Mouse (Mus musculus) cerebellum, postnatal 10 days (tissue): ENCODE measurements around the gene Nsun2.
"Not testable (repeated sequence)": the region's sequence is repeated elsewhere in the genome, so short reads cannot be mapped to it uniquely, and the experiment has no call there.

Experiments used
- DNase-seq, 2 experiments: peaks; one replicate each; pipeline ENCODE4 v3.0.0; 2021; ENCODE audit warnings: mixed read lengths in 2 of 2

The Nsun2 gene

DNA sequence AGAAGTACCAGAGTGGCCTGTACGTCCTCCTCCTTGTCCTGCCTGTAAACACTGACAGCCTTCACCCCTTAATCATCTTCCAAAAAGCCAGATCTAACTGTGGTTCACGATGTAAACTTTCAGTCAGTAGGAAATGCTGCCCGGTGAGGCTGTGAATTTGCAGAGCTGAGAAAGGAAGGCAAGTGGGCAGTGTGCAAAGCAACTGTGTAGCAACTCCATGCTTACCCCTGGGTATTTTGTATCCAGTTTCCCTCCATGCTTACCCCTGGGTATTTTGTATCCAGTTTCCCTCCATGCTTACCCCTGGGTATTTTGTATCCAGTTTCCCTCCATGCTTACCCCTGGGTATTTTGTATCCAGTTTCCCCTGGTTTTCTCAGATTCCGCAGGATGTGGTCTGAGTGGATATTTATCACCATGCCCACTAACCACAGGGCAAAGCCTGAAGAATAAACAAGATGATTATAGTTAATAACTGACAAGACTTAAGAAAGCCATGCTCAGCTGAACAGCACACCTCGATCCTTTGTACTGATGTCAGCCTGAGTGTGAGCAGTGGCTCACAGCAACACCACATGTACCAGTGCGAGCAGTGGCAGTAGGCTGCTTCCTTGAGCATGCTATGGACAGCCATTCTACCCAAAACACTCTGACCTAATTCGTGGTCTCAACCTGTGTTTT lies 61.2 kb downstream of the Nsun2 start:
- no peak for DNase-seq

DNA sequence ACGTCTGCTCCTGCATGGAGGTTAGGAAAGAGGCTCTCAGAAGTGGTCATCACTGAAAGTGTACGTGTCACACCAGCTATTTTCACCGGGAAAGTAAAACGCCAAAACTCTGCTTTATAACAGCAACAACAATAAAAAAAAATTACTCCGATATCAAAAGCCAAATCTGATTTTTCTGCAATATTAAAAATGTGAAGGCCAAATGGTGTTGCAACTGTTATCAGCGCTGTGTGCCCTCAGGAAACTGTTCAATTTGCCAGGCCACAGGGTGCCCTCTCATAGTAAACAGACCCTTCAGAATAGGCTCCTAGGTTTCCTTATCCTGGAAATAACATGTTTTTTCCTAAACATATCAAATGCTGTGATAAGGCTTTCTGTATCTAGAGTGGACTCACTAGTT lies 62.4 kb downstream of the Nsun2 start:
- no peak for DNase-seq

DNA sequence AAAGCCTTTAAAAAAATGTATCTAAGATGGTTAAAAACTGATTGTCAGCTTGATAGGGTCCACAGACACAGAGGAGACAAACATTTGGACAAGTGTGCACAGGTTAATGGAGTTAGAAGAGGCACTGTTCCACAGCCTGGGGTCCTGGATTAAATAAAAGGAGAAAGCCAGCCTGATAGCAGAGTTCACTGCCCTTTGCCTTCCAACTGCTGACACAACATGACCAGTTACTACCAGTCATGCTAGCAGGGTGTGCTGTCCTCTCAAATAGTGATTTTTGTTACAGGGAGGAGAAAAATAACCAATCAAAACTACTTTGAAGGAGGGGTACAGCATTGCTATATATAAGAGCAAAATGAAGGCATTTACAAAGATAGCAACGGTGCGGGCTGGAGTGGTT lies 63.0 kb downstream of the Nsun2 start:
- DNase-seq = no peak

DNA sequence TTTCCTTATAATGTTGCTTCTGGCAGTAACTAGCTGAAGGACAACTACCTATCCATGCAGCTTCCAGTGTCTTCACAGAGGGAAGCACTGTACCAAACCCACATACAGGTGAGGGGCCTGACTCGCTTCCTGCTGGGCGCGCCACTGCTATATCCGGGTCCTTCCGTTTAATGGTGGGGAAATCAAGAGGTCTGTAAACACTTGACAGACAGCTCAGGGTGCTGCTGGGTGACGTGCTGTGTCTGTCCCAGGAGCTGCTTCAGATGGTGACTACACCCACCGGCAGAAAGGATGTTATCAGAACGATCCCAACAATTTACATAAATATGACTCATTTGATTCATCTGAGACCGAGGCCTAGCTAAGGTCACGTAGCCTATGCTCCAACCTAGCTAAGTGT lies 65.3 kb downstream of the Nsun2 start:
- DNase-seq = no peak

- DNase-seq = not testable (repeated sequence)
Observed at GRCm38 (mm10) chr13:69600863-69601262, 67.3 kb downstream of the Nsun2 start.

DNA sequence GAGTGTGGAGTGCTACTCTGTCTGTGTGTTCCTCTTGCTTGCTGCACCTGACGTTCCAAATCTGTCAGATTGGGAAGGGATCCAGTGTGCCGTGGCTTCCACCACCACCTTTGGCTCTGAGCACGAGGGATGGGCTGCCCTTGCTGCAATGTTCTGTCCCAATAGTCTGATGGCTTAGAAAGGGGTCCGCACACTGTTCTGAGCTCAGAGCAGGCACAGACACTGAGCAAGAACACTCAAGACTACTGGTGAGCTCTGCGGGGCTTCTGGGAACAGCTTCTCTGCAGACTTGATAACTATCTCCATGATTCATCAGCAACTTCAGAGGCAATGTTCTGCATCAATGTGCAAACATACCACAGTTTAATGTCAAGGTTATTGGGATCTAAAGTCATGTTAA lies 67.8 kb downstream of the Nsun2 start:
- peak in 1 of 2 experiments; percentile 18 for DNase-seq

GRCm38 (mm10) chr13:69604670-69605069 lies 71.1 kb downstream of the Nsun2 start:
- no peak for DNase-seq

- no peak for DNase-seq
Observed at GRCm38 (mm10) chr13:69608734-69609133, 75.2 kb downstream of the Nsun2 start.

GRCm38 (mm10) chr13:69610751-69611397 lies 77.3 kb downstream of the Nsun2 start:
- peak; percentile 79 to 83 for DNase-seq

DNA sequence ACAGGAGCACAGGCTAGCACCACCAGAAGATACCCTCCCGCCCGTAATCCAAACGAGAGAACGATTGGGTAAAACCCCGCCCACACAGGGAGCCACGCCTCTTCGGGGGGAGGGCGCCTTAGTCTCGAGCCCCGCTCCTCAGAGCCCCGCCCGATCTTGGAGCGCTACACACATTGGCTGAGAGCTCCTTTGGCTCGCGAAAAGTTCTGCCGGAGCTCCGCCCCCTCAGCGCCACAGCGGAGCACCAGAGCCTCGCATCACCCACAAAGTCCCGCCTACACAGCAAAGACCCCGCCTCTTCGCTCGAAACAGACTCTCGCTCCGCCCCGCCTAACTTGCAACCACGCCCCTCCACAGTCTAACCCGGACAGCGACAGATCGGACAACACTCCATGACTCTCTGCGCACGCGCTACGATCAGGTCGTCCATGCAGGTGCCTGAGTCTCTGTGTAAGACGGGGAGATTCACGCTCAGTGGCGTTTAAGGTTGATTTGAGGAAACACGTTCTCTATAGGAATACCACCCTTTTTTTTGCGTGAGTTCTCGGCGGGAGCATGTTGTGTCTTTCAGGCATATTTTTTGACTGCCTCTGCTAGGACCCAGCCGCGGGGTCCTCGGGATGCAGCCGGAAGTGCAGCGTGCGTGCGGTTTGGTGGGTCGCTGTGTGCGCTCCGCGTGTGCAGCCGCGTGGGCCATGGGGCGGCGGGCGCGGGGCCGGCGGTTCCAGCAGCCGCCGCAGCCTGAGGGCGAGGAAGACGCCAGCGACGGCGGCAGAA lies 78.0 kb downstream of the Nsun2 start, which contains the start of gene Srd5a1:
TSS of gene Srd5a1 (minus strand) at position 45 of the 777 bp plus-strand sequence.
- DNase-seq = peak; percentile 99 to 100

- DNase-seq = no peak
Observed at GRCm38 (mm10) chr13:69612175-69612544, 78.6 kb downstream of the Nsun2 start.

DNA sequence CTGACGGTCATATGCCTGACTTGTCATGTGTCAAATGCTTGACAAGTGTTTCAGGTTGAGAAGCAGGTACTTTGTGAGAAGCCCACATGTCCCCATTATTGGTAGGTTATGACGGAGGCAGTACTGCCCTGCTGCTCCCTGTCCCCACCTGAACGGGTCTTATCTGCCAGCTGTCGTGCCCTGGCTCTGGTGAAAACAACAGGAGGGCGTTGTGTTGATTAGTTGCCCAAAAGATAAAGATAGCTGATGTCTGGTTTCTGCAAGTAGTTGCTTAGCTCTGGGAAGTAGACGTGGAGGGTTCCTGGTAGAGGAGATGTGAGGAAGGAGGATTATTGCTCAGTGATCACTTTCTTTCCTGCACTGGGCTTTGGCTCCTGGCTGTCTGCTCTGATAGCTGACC lies 83.2 kb downstream of the Nsun2 start:
- no peak for DNase-seq

- DNase-seq = no peak
Observed at GRCm38 (mm10) chr13:69623843-69624242, 90.3 kb downstream of the Nsun2 start.

GRCm38 (mm10) chr13:69624510-69624909 lies 91.0 kb downstream of the Nsun2 start:
- no peak for DNase-seq

GRCm38 (mm10) chr13:69627941-69628340 lies 94.4 kb downstream of the Nsun2 start:
- no peak for DNase-seq

DNA sequence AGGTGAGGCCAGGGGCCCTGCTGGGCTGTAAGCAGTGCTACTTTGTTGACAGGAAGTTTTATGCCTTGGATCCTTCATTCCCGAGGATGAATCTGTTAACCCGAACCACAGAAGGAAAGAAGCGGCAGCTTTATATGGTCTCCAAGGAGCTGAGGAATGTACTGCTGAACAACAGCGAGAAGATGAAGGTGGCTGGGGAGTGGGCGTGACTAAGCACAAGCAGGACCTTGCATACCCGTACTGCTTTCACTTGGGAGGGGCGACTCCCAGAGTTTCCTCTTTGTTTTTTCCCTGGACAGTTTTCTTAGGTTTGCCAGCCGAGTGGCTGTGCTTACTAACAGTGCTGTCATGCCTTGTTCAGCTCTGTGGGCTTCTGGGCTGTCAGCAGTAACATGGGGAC lies 97.0 kb downstream of the Nsun2 start:
- DNase-seq = peak in 1 of 2 experiments; percentile 0

- peak in 1 of 2 experiments; percentile 0 for DNase-seq
Observed at GRCm38 (mm10) chr13:69631111-69631510, 97.6 kb downstream of the Nsun2 start.

GRCm38 (mm10) chr13:69631659-69632058 lies 98.1 kb downstream of the Nsun2 start:
- peak in 1 of 2 experiments; percentile 1 for DNase-seq

- DNase-seq = peak in 1 of 2 experiments; percentile 3
Observed at GRCm38 (mm10) chr13:69633551-69633950, 100.0 kb downstream of the Nsun2 start.

DNA sequence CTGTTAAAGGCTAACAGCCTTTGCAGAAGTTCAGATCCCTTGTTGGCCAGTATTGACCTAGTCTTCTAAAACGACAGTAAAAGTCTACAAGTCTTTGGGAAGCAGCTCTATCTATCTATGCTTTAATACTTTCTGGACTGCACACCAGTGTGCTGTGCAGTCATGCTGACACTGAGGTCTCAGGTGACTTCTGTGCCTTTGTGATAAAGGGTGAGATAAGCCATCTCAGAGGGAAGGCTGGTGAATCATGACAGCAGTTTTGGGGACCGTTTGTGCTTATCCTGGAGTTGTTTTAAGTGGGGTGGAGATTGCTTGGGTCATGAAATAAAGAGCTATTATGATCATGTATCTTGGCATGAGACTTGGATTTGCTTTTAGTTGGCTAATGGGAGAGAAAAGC lies 100.4 kb downstream of the Nsun2 start:
- DNase-seq = no peak

DNA sequence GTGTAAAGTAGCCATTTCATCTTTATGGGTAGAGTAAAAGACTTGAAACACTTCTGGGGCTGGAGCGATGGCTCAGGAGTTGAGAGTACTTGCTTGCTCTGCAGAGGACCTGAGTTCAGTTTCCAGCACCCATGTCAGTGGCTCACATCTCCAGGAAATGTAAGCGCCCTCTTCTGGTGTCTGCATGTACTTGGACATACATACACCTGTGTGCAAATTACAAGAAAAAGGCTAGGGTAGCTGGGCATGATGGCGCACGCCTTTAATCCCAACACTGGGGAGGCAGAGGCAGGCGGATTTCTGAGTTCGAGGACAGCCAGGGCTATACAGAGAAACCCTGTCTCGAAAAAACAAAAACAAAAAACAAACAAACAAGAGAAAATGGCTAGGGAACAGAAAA lies 102.3 kb downstream of the Nsun2 start:
- DNase-seq = not testable (repeated sequence)

DNA sequence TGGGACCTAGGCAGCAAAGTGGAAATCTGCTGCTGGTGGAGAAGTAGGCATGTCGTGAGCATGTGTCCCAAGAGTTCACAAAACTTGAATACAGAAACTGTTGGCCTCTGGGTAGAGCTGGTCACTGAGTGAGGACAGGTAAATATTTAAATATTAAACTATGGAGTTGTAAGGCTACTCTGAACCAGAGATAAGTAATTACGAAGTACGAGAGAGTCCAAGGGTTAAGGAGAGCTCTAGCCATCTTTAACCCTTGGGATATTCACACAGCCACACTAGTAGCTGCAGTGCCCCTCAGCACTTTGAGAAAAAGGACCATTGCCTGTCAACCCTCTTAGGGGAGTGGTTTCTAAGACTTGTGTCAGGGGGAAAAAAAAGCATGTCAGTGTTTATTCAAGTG lies 102.8 kb downstream of the Nsun2 start:
- DNase-seq = no peak

DNA sequence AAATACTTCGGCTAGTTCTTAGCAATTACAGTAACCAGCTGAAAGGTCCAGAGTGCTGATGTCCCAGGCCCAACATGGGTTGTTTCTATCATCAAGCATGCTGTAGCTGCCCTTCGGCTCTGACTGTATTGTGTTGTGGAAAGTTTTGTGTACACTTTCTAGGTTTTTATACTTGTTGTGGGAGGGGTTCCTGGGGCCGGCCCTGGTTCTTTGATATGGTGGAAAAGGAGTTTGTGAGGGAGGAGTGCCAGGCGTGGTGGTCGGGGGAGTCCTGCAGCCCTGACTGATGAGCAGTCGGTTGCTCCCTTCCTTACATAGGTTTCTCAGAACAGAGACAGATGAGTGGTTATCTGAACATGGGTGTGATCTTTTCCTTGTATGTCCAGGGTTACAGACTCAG lies 103.3 kb downstream of the Nsun2 start:
- DNase-seq = peak in 1 of 2 experiments; percentile 0

- peak in 1 of 2 experiments; percentile 0 for DNase-seq
Observed at GRCm38 (mm10) chr13:69637657-69638056, 104.1 kb downstream of the Nsun2 start.
